Mouse (Mus musculus) heart, embryonic 14.5 days (tissue): ENCODE measurements at regions not wholly inside any gene's neighbourhood (a gene's known extent, or its start where the extent isn't known, plus 50 kb on each side); places are given as distances from the start of the nearest gene placed in this dataset.
A peak's percentile ranks its signal among the peaks of the same experiment; 100 is the strongest.

ENCODE experiments used
- ATAC-seq: fragments of 200-750 bp; cut with Nextera tagmentation; 2 replicates; pipeline ENCODE4 v1.8.0; 2017; ENCODE audit warnings: low read depth, moderate TSS enrichment; ENCODE audit not compliant: insufficient number of reproducible peaks, insufficient read depth, low FRiP score
- H3K27ac ChIP-seq, 2 experiments: fragments of 200-500 bp in 1 of 2; fragments of 300-500 bp in 1 of 2; sonication (generic) in 1 of 2; replicated peaks in 1 of 2; 2 replicates each; pipeline ENCODE4 v1.5.1; 2012 to 2014; ENCODE audit warnings: low read depth in 2 of 2, low read length in 2 of 2, control low read depth in 1 of 2, mild to moderate bottlenecking in 1 of 2, mixed read lengths in 1 of 2; ENCODE audit not compliant: control insufficient read depth in 1 of 2, insufficient read depth in 1 of 2
- H3K27me3 ChIP-seq: fragments of 300-500 bp; sonication (generic); 2 replicates; pipeline ENCODE4 v1.6.1; 2014; ENCODE audit warnings: mild to moderate bottlenecking, low read length, control low read depth; ENCODE audit not compliant: control insufficient read depth, insufficient read depth
- H3K36me3 ChIP-seq: fragments of 300-500 bp; sonication (generic); 2 replicates; pipeline ENCODE4 v1.6.1; 2014; ENCODE audit warnings: mild to moderate bottlenecking, control low read depth, low read length, mixed read lengths; ENCODE audit not compliant: control insufficient read depth, insufficient read depth
- H3K4me1 ChIP-seq, 2 experiments: fragments of 200-500 bp in 1 of 2; fragments of 300-500 bp in 1 of 2; sonication (generic) in 1 of 2; 2 replicates each; pipeline ENCODE4 v1.6.1; 2012 to 2014; ENCODE audit warnings: low read length in 2 of 2, control low read depth in 1 of 2, mixed read lengths in 1 of 2; ENCODE audit not compliant: control insufficient read depth in 2 of 2, insufficient read depth in 2 of 2
- H3K4me2 ChIP-seq: fragments of 300-500 bp; sonication (generic); 2 replicates; pipeline ENCODE4 v1.6.1; 2014; ENCODE audit warnings: mild to moderate bottlenecking, low read length
- H3K4me3 ChIP-seq, 2 experiments: fragments of 200-500 bp in 1 of 2; fragments of 300-500 bp in 1 of 2; sonication (generic) in 1 of 2; 2 replicates each; pipeline ENCODE4 v1.5.1; 2012 to 2014; ENCODE audit warnings: low read length in 2 of 2, mild to moderate bottlenecking in 2 of 2, control low read depth in 1 of 2, low read depth in 1 of 2, moderate library complexity in 1 of 2; ENCODE audit not compliant: control insufficient read depth in 1 of 2, insufficient read depth in 1 of 2
- H3K9ac ChIP-seq: fragments of 300-500 bp; sonication (generic); 2 replicates; pipeline ENCODE4 v1.6.1; 2014; ENCODE audit warnings: mild to moderate bottlenecking, low read length
- H3K9me3 ChIP-seq: fragments of 300-500 bp; sonication (generic); 2 replicates; pipeline ENCODE4 v1.6.1; 2016; ENCODE audit warnings: low read length, control low read depth; ENCODE audit not compliant: control insufficient read depth
- WGBS: fragments of 180-500 bp; shearing (Covaris S2); extraction: QIAGEN DNeasy Blood & Tissue Kit; methylation state at CpG from one replicate; pipeline ENCODE4 v1.1.7; 2014; 5-methylcytosine and 5-hydroxymethylcytosine counted together

DNA sequence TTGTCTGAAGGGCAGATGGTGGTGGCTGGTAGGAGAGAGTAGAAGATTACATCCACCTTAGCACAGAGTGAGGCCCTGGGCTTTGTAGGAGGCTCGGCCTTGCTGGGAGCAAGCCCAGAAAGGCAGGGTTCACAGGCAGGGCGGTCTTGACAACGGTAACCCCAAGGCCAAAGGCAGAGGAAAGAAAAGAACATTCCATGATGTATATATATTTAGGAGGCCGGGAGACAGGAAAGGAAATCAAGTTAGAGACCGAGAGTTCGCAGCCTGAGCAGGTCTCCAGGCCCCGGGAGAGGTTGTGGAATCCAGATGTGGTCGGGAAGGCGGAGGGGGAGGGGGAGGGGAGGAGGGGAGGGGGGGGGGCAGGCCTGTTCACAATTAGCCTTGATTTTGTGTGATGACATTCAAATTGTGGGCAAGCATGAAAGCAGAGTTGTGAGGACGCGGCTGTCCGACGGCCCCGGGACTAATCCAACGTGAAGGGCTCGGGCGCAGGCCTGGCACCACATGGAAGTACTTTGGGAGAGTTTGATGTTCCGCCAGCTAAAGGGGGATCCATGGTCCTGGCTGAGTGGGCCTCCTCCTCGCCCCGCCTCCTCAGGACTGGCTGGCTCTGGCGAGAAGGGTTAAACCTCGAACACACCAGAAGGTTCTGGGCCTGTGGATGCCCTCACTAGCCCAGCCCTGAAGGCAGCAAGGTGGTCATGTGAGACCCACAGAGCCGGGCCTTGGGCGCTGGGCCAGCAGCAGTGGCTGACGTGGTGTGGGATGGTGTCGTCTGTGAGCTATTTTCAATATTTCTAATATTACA lies 131.8 kb upstream of the Gm26897 start:
- no peak overlapping the region for H3K4me2 ChIP-seq
- no peak overlapping the region for H3K9ac ChIP-seq
- 72% methylated on average over 24 of the region's 26 CpGs for WGBS
- no peak overlapping the region for H3K27ac ChIP-seq
- peaks cover 4 to 9% of the 10 kb centered on the region in 2 experiments; a peak in 2 of 4 replicates for H3K4me1 ChIP-seq
- peaks cover 13% of the 10 kb centered on the region for H3K27me3 ChIP-seq
- H3K36me3 ChIP-seq = no peaks in the 10 kb centered on the region
- no peaks in the 10 kb centered on the region for H3K9me3 ChIP-seq
- no peak; the same call in 1 of the 2 replicates for ATAC-seq
- H3K4me3 ChIP-seq = no peak overlapping the region

- no peak for ATAC-seq
- Histone ChIP-seq H3K27me3 (peaks cover 6% of the 10 kb centered on the region; the same call in 1 of the 2 replicates), H3K4me3 (no peak overlapping the region), H3K36me3 (no peaks in the 10 kb centered on the region), H3K9me3 (0 out of 2 replicates have a peak, but pooled peaks cover 3% of the 10 kb centered on the region), H3K9ac (no peak overlapping the region), H3K4me2 (no peak overlapping the region), H3K4me1 (no peaks in the 10 kb centered on the region), H3K27ac (no peak overlapping the region)
- 18% methylated on average over 1 of the region's 1 CpGs for WGBS
Observed at GRCm38 (mm10) chr5:111613687-111614086, 120.0 kb upstream of the Gm26897 start.

DNA sequence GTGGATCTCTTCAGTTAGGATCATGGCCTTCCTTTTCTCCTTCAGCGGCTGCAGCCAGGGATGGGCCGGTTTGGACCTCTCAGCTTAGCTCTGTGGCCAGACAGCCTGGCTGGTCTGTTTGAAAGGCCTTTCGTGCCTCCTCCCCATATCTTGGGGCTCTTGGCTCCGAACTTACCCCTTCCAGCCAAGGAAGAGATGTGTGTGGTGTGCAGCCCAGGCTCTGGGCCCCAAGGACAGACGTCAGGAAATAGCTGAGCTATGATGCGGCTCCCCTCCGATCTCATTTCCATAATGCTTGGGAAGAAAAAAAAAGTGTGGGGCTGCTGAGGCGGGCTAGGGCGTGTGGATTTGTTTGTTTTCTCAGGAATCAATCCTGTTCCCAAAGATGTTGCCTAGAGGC lies 113.8 kb upstream of the Gm26897 start:
- 42% methylated on average over 8 of the region's 9 CpGs for WGBS
- H3K27me3 ChIP-seq = peaks cover 9% of the 10 kb centered on the region; the same call in 1 of the 2 replicates
- no peak overlapping the region for H3K4me3 ChIP-seq
- 0 out of 2 replicates have a peak, but pooled peaks have one; percentile 40 for ATAC-seq
- no peak overlapping the region; the same call in 1 of the 2 replicates for H3K4me2 ChIP-seq
- H3K4me1 ChIP-seq = peaks cover 17 to 20% of the 10 kb centered on the region in 2 experiments; a peak in 3 of 4 replicates
- H3K9me3 ChIP-seq = no peaks in the 10 kb centered on the region
- H3K27ac ChIP-seq = peak overlapping the region in 1 of 2 experiments; percentile 38; a peak in 1 of 4 replicates
- no peaks in the 10 kb centered on the region for H3K36me3 ChIP-seq
- H3K9ac ChIP-seq = no peak overlapping the region

DNA sequence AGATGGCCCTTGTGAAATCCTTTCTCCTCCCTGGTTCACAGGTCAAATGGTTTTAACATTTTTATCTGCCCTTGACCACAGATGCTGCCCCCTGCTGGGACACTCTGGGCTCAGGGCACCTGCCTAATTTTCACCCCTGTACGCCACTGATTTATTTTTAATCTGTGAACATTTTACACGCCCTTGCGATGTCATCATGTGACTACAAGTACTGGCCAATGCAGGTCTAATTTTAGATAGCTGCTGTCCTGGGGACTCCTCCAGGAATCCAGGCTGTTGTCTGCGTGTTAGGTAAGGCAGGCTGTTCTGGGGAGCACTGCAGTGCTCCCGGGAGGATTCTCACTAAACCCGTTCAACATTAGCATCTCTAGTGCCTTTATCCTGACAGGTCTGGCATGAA lies 113.1 kb upstream of the Gm26897 start:
- no peak overlapping the region for H3K9ac ChIP-seq
- no peaks in the 10 kb centered on the region for H3K9me3 ChIP-seq
- H3K4me3 ChIP-seq = no peak overlapping the region
- peaks cover 17 to 20% of the 10 kb centered on the region in 2 experiments; a peak in 3 of 4 replicates for H3K4me1 ChIP-seq
- ATAC-seq = peak; percentile 20; the same call in 1 of the 2 replicates
- no peaks in the 10 kb centered on the region for H3K36me3 ChIP-seq
- WGBS = 30% methylated on average over 6 of the region's 6 CpGs
- no peak overlapping the region; a peak in 1 of 4 replicates for H3K27ac ChIP-seq
- no peak overlapping the region; the same call in 1 of the 2 replicates for H3K4me2 ChIP-seq
- H3K27me3 ChIP-seq = peaks cover 12% of the 10 kb centered on the region; the same call in 1 of the 2 replicates

- Histone ChIP-seq H3K4me2 (no peak overlapping the region), H3K36me3 (no peaks in the 10 kb centered on the region), H3K27ac (no peak overlapping the region), H3K4me3 (no peak overlapping the region), H3K9me3 (no peaks in the 10 kb centered on the region), H3K9ac (no peak overlapping the region), H3K4me1 (peaks cover 17 to 20% of the 10 kb centered on the region in 2 experiments; a peak in 3 of 4 replicates), H3K27me3 (peaks cover 14% of the 10 kb centered on the region; the same call in 1 of the 2 replicates)
- no peak for ATAC-seq
- WGBS = 58% methylated on average over 5 of the region's 5 CpGs
Observed at GRCm38 (mm10) chr5:111622481-111622880, 111.2 kb upstream of the Gm26897 start.

- 31% methylated on average over 6 of the region's 6 CpGs for WGBS
- peaks cover 2 to 3% of the 10 kb centered on the region in 2 experiments; a peak in 2 of 4 replicates for H3K4me1 ChIP-seq
- H3K27ac ChIP-seq = no peak overlapping the region
- no peak for ATAC-seq
- peaks cover 9% of the 10 kb centered on the region; the same call in 1 of the 2 replicates for H3K27me3 ChIP-seq
- no peak overlapping the region for H3K4me2 ChIP-seq
- H3K9me3 ChIP-seq = no peaks in the 10 kb centered on the region
- H3K4me3 ChIP-seq = no peak overlapping the region
- no peaks in the 10 kb centered on the region for H3K36me3 ChIP-seq
- no peak overlapping the region for H3K9ac ChIP-seq
Observed at GRCm38 (mm10) chr5:111626273-111626798, 107.4 kb upstream of the Gm26897 start.

GRCm38 (mm10) chr5:111630313-111630844 lies 103.3 kb upstream of the Gm26897 start:
- H3K9ac ChIP-seq = no peak overlapping the region

More at GRCm38 (mm10) chr5:111630313-111630844, 103.3 kb upstream of the Gm26897 start:
- Histone ChIP-seq H3K9me3 (peaks cover 11% of the 10 kb centered on the region; the same call in 1 of the 2 replicates), H3K4me2 (no peak overlapping the region), H3K36me3 (no peaks in the 10 kb centered on the region), H3K27me3 (peaks cover 8% of the 10 kb centered on the region; the same call in 1 of the 2 replicates), H3K4me3 (no peak overlapping the region), H3K27ac (no peak overlapping the region), H3K4me1 (peaks cover 6 to 11% of the 10 kb centered on the region in 2 experiments; a peak in 3 of 4 replicates)
- ATAC-seq = no peak
- WGBS = 93% methylated on average over 3 of the region's 3 CpGs
